Mouse (Mus musculus): ENCODE results near the gene Krt80.

Krt80 gene

GRCm38 (mm10) chr15:101375956-101376775 is 6.2 kb upstream of the Krt80 start:
- no peak for DNase-seq (ENCODE audit: low spot score in 2 of 2)

DNA sequence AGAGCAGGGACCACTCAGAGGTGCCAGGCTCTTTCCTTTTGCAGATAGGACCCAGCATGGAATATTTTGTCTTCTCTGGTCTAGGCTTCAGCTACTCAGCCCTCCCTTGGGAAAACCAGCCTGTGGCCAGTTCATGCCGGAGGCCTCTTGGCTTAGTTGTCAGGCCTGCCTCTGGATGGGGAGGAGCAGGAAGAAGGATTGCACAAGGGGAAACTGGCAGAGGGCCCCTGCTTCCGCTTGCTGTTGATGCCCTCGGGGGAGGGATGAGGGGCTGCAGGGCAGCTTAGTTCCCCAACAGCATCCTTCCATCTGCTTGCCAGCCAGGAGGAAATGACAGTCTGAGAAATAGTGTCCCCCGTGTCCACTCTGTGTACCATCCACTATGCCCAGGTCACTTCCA is 4.9 kb upstream of the Krt80 start:
- DNase-seq (ENCODE audit: low spot score in 2 of 2): peak in 1 of 2 experiments; percentile 64

- DNase-seq (ENCODE audit: low spot score in 2 of 2): no peak
Measured at GRCm38 (mm10) chr15:101373286-101373898, 3.4 kb upstream of the Krt80 start.

DNA sequence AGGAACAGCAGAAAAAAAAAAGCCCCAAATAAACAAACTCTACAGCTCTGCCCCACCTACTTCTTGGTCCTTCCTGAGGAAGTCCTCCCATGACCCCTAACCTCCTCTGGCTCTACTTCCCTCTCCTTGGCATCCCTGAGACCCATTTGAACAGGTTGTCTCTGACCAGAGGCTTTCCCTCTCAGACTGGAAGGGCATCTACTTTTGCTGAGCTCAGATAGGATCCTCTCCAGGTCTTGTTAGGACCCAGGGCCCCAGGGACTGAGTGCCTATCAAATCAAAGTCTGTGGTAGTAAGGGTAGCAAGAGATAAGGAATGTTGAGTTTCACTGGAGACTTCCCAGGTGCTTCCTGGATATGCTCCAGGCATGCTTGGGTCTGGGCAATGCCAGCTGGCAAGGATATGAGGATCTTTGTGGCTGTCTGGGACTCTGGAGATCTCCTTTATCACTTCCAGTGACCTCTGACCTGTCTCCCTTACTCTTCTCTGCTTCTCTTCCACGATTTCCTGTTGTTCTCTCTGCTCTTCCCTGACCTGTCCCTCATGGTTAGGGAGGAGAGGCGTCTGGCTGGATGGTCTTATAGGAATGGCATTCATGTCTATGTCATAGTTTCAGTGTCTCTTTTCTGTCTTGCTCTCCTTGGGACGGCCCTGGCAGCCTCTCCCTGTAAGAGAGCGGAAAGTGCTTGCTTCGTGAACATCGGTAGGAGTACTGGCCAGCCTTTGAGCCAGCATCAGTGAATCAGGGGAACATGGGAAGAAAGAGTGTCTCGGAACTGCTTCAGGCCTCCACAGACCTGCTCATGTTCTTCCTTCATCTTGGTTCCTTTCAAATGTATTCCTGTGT is 2.4 kb upstream of the Krt80 start:
- DNase-seq (ENCODE audit: low spot score in 2 of 2): no peak

- DNase-seq (ENCODE audit: low spot score in 2 of 2): no peak
Measured at GRCm38 (mm10) chr15:101371141-101371985, 1.4 kb upstream of the Krt80 start.

DNA sequence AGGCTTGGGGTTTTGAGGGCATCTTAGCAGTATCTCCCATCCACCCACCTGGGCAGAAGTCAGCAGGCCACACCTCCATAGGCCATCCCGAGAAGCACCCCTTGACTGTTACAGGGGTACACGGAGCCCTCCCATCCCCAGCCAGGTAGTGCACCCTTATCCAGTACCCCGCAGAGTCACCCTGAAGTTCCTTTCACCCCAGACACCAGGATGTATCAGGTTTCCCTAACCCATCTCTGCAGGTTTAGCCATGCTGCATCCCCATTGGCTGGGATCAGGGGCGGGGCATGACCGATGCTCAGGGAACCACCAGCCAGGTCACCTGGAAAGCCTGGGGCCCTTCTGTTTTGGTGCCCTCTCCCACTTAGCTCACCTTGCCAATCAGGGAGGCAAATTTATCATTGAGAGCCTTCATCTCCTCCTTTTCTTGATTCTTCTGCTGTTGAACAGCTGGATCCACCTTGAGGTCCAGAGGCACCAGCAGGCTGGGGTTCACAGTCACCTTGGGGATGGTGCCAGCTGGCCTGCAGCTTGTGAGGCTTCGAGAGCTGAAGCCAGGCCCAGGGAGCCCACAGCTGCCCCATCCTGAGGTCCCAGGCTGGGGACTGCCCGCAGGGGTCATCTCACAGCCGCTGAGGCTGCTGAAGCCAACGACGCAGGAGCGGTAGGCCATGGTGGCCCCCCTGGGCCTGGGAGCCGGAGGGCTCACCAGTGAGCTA is 421 bp downstream of the Krt80 start:
- no peak for DNase-seq (ENCODE audit: low spot score in 2 of 2)

GRCm38 (mm10) chr15:101368502-101369381 is 1.2 kb downstream of the Krt80 start:
- DNase-seq (ENCODE audit: low spot score in 2 of 2): no peak

- no peak for DNase-seq (ENCODE audit: low spot score in 2 of 2)
Measured at GRCm38 (mm10) chr15:101368015-101368414, 1.9 kb downstream of the Krt80 start.

GRCm38 (mm10) chr15:101367497-101367896 is 2.5 kb downstream of the Krt80 start:
- DNase-seq (ENCODE audit: low spot score in 2 of 2): no peak

DNA sequence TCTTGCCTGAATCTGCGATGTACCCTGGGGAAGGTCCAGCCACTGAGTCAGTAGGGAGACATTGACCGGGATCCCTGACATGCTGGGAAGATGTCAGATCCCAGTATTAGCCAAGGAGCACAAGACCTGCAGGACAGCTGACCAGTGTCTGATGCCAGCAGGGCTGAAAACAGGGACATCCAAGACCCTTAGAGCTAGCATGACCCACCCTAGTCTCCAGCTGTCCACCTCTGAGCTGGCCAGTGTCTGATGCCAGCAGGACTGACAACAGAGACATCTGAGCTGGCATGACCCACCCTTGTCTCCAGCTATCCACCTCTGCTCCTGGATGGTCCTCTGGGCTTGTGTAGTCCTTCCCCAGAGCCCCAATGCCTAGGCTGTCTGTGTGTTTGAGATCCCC is 3.0 kb downstream of the Krt80 start:
- DNase-seq (ENCODE audit: low spot score in 2 of 2): no peak

- no peak for DNase-seq (ENCODE audit: low spot score in 2 of 2)
Measured at GRCm38 (mm10) chr15:101366482-101366881, 3.5 kb downstream of the Krt80 start.

DNA sequence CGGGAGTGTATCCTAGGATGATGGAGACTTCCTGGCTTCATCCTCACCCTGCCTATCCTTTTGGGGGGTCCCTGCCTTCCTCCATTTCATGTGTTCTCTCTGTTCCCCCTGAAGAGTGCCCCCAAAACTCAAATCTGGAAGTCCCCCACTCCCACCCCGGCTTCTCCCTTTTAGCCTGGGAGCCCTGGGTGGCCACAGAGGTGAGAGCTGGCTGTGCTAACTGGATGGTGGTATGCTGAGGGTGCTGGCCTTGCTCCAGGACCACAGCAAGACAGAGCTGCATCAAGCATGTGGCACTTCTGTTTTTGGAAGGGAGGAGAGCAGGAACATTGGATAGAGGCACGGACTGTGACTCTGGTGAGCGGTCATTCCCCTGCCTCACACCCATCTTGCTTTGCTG is 4.2 kb downstream of the Krt80 start:
- no peak for DNase-seq (ENCODE audit: low spot score in 2 of 2)

DNA sequence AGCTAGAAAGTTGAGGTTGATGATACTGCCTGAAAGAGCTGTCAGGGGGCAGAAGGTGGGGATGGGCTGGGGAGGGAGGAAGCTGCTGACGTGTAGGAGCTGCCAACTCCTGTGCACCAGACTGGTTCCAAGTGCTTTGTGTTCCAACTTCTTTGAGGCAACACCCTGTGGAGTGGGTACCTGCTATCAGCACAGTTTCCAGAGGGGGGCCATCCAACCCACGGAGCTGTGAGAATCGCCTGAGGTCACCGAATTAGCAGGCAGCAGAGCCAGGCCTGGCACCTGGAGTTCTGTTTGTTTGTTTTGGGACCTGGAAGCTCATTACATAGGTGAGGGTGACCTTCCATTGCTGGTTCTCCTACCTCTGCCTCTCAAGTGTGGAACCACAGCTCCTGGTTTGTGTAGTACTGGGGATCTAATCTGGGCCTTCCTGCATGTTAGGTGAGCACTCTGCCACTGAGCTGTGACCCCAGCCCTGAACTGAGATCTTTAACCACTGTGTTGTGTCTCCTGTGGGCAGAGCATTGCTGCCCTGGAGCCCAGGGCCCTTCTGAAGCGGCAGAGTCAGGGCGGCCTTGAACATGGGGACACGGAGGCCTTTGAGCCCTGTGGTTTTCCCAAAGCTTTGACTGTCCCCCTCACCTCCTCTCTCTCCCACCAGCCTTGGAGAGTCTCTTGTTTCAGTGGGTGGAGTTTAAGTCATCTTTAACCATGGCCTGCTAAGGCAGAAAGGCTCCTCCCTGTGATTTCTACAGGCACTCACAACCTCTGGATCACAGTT is 4.9 kb downstream of the Krt80 start:
- no peak for DNase-seq (ENCODE audit: low spot score in 2 of 2)

GRCm38 (mm10) chr15:101364425-101364824 is 5.5 kb downstream of the Krt80 start:
- no peak for DNase-seq (ENCODE audit: low spot score in 2 of 2)

DNA sequence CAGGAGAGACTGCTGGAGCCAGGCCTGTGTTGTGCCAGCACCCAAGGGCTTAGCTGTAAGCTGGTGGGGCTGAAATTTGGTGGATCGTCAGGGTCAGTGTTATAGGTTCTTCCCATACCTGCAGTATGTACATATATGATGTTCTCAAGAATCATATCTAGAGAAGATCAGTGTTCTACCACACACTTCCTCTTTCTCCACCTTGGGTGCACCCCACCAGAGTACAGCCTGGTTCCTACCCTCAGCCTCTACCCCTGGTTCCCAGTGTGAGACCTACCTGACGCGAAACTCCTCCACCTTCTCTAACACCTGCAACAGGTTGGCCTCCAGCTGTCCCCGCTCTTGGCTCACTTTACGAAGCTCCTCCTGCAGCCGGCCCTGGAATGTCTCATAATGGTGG is 6.0 kb downstream of the Krt80 start:
- no peak for DNase-seq (ENCODE audit: low spot score in 2 of 2)

GRCm38 (mm10) chr15:101362393-101363010 is 7.5 kb downstream of the Krt80 start:
- no peak for DNase-seq (ENCODE audit: low spot score in 2 of 2)

- no peak for DNase-seq (ENCODE audit: low spot score in 2 of 2)
Measured at GRCm38 (mm10) chr15:101355382-101355786, 14.6 kb downstream of the Krt80 start.

- DNase-seq (ENCODE audit: low spot score in 2 of 2): no peak
Measured at GRCm38 (mm10) chr15:101352706-101353465, 17.1 kb downstream of the Krt80 start.
